Mouse (Mus musculus) embryonic facial prominence, embryonic 10.5 days (tissue): ENCODE measurements at regions not wholly inside any gene's neighbourhood (a gene's known extent, or its start where the extent isn't known, plus 50 kb on each side); places are given as distances from the start of the nearest gene placed in this dataset.
"Not testable (repeated sequence)": the region's sequence is repeated elsewhere in the genome, so short reads cannot be mapped to it uniquely, and the experiment has no call there.

ENCODE experiments used
- DNase-seq: peaks from one replicate; pipeline ENCODE4 v3.0.0-alpha.2; 2017; ENCODE audit warnings: low spot score
- H3K27ac ChIP-seq: fragments of 300-500 bp; sonication (generic); replicated peaks from 2 replicates; pipeline ENCODE4 v1.5.1; 2016; ENCODE audit warnings: mild to moderate bottlenecking
- H3K27me3 ChIP-seq: fragments of 300-500 bp; sonication (generic); replicated peaks from 2 replicates; pipeline ENCODE4 v1.6.1; 2016; ENCODE audit warnings: low read depth, mild to moderate bottlenecking; ENCODE audit not compliant: poor library complexity, severe bottlenecking
- H3K36me3 ChIP-seq: fragments of 300-500 bp; sonication (generic); replicated peaks from 2 replicates; pipeline ENCODE4 v1.6.1; 2016; ENCODE audit warnings: mild to moderate bottlenecking, moderate library complexity
- H3K4me1 ChIP-seq: fragments of 300-500 bp; sonication (generic); 2 replicates; pipeline ENCODE4 v1.6.1; 2016
- H3K4me3 ChIP-seq: fragments of 300-500 bp; sonication (generic); 2 replicates; pipeline ENCODE4 v1.5.1; 2016; ENCODE audit warnings: mild to moderate bottlenecking, moderate library complexity
- H3K9me3 ChIP-seq: fragments of 300-500 bp; sonication (generic); 2 replicates; pipeline ENCODE4 v1.6.1; 2016; ENCODE audit warnings: mild to moderate bottlenecking
- WGBS: fragments of 180-500 bp; shearing (Covaris S2); methylation state at CpG from one replicate; pipeline ENCODE4 v1.1.7; 2016; 5-methylcytosine and 5-hydroxymethylcytosine counted together

- H3K4me3 ChIP-seq, H3K27me3 ChIP-seq, H3K27ac ChIP-seq, H3K4me1 ChIP-seq, DNase-seq, H3K36me3 ChIP-seq, H3K9me3 ChIP-seq: not testable (repeated sequence)
- 88% methylated on average over 3 of the region's 3 CpGs for WGBS
These were observed 83.4 kb upstream of the Gm49339 start for GRCm38 (mm10) chr10:51397016-51397415.

- no peak overlapping the region for H3K27ac ChIP-seq
- no peak overlapping the region for H3K4me3 ChIP-seq
- no peaks in the 10 kb centered on the region for H3K27me3 ChIP-seq
- 11% methylated on average over 9 of the region's 9 CpGs for WGBS
- no peaks in the 10 kb centered on the region for H3K9me3 ChIP-seq
- no peaks in the 10 kb centered on the region for H3K36me3 ChIP-seq
- no peaks in the 10 kb centered on the region for H3K4me1 ChIP-seq
- peak; percentile 54 for DNase-seq
These were observed 75.3 kb upstream of the Gm49339 start for GRCm38 (mm10) chr10:51405141-51405540.

- Histone ChIP-seq H3K36me3 (no peaks in the 10 kb centered on the region), H3K4me1 (no peaks in the 10 kb centered on the region), H3K27me3 (no peaks in the 10 kb centered on the region), H3K4me3 (no peak overlapping the region), H3K27ac (no peak overlapping the region), H3K9me3 (no peaks in the 10 kb centered on the region)
- no peak for DNase-seq
These were observed 67.6 kb upstream of the Gm49339 start for GRCm38 (mm10) chr10:51412795-51413194.

- no peaks in the 10 kb centered on the region for H3K9me3 ChIP-seq
- H3K27me3 ChIP-seq = no peaks in the 10 kb centered on the region
- no peaks in the 10 kb centered on the region for H3K4me1 ChIP-seq
- DNase-seq = no peak
- no peak overlapping the region for H3K27ac ChIP-seq
- H3K4me3 ChIP-seq = no peak overlapping the region
- 88% methylated on average over 1 of the region's 1 CpGs for WGBS
- H3K36me3 ChIP-seq = no peaks in the 10 kb centered on the region
These were observed 65.9 kb upstream of the Gm49339 start for GRCm38 (mm10) chr10:51414512-51414911.

- Histone ChIP-seq H3K4me1 (no peaks in the 10 kb centered on the region), H3K36me3 (no peaks in the 10 kb centered on the region), H3K27ac (no peak overlapping the region), H3K4me3 (no peak overlapping the region), H3K27me3 (no peaks in the 10 kb centered on the region), H3K9me3 (no peaks in the 10 kb centered on the region)
- no peak for DNase-seq
These were observed 63.7 kb upstream of the Gm49339 start for GRCm38 (mm10) chr10:51416723-51417122.

GRCm38 (mm10) chr10:51417221-51417911, 63.0 kb upstream of the Gm49339 start:
- Histone ChIP-seq H3K27me3 (no peaks in the 10 kb centered on the region), H3K4me1 (no peaks in the 10 kb centered on the region), H3K4me3 (no peak overlapping the region), H3K36me3 (no peaks in the 10 kb centered on the region), H3K27ac (no peak overlapping the region), H3K9me3 (no peaks in the 10 kb centered on the region)
- WGBS = 72% methylated on average over 3 of the region's 3 CpGs
- DNase-seq = no peak

GRCm38 (mm10) chr10:51418550-51418949, 61.9 kb upstream of the Gm49339 start:
- Histone ChIP-seq H3K27ac (no peak overlapping the region), H3K4me1 (no peaks in the 10 kb centered on the region), H3K9me3 (no peaks in the 10 kb centered on the region), H3K27me3 (no peaks in the 10 kb centered on the region), H3K36me3 (no peaks in the 10 kb centered on the region), H3K4me3 (no peak overlapping the region)
- 80% methylated on average over 1 of the region's 1 CpGs for WGBS
- no peak for DNase-seq

GRCm38 (mm10) chr10:51422501-51422900, 57.9 kb upstream of the Gm49339 start:
- Histone ChIP-seq H3K4me1 (no peaks in the 10 kb centered on the region), H3K36me3 (no peaks in the 10 kb centered on the region), H3K27me3 (no peaks in the 10 kb centered on the region), H3K4me3 (no peak overlapping the region), H3K9me3 (no peaks in the 10 kb centered on the region), H3K27ac (no peak overlapping the region)
- 85% methylated on average over 1 of the region's 1 CpGs for WGBS
- DNase-seq = no peak
